Mouse (Mus musculus) spleen, embryonic (tissue): ENCODE data around the gene Mst1.

Experiments
- CTCF ChIA-PET: fragments of 350-600 bp; sonication (Branson Sonifier 250); formaldehyde crosslinking; loops from one replicate; lab custom pipeline; 2022; lab: Charles Lee

Mst1 gene

DNA sequence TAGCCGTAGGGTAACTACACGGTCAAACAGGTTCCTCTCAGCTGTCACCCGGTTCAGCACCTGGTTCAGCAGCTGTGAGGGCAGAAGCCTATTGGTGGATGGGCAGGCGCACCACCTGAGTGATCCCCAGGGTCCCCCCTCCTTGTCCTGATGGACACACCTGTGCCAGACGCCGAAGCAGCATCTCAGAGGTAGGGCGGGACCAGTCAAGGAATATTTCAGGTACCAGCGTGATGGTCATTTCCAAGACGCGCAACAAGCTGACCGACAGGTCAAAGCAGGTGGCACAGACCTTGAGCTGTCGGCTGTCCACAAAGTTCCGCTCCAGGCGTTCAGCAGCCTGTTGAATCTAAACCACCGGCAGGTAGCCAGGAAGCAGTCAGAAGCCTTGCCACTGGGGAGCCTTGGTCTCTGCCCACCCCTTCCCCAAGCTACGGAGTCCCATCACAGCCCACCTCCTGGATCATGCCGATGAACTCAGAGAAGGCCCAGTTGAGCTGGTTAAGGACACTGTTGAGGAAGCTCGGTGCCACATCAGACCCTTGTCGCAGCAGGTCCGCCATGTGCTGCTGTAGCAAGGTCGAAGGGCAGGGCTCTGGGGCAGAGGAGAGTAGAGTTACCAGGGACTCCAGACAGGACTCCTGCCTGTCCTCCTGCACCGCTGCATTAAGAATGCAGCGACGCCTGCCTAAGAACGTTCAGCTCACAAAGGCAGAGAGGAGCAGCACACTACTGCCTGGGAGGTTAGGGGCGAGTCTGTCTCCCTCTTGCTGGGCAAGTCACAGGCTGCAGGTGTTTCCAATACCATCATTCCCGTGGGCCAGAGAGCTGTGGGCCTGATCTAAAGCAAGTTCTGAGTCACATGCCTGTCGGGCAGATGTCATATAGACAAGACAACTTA, 23.6 kb upstream of the Mst1 start:
- CTCF ChIA-PET: interaction anchor here (0.6 to 0.7 kb wide), 2 partner anchors 206 to 319 kb away, joined by 5 read pairs; no protein-coding TSS in a partner anchor

DNA sequence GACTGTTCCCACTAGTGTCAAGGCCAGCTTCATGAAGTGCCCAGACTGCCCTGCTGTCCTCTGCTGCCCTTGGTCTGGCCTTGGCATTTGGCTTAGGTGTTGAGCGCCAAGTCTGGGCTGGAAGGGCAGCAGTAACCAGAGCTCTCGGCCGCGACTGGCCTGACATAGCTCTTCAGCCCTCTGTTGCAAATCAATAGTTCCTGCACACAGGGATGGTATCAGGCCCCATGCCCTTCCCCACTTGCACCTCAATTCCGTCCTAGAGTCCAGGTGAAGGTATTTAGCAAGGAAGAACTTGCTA, 23.0 kb upstream of the Mst1 start:
- CTCF ChIA-PET: interaction anchor here (0.7 kb wide), 1 partner anchor 207 kb away, joined by 5 read pairs; no protein-coding TSS in a partner anchor

DNA sequence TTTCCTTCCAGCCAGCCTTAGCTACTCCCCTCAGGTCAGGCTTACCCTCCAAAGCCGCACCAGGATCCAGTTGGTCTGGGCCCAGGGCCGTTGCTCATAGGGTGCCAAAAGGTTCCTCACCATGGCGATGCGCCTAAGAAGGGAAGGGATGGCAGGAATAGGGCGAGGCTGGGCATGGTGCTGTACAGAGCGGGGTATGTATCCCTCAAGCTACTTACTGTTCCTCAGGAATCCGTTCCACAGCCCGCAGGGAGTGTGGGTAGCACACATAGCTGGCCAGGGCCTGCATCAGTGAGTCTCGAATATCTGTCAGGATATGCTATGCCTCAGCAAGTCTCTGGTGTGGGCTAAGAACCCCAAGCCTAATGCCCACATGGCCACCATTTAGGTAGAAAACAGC, 21.9 kb upstream of the Mst1 start:
- CTCF ChIA-PET: no interaction called here

DNA sequence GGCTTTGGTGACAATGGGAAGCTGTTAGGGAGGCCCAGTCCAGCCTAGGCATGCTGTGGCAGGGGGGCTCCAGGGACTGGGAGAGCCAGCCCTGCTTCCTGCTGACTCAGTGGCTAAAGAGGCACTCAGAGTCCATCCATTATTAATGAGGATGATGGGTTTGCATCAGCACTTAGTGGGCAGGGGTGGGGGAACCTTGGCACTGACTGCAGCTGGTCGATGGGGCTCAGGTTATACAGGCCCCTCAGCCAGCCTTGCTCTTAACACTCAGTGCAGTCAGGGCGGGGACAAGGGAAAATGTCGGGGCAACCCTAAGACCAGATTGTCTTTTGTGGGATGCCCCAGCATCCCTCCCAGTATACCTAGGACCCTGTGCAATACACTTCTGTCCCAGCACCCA, 18.1 kb upstream of the Mst1 start:
- CTCF ChIA-PET: interaction anchor here (0.6 kb wide), 1 partner anchor 999 kb away, joined by 5 read pairs; no protein-coding TSS in a partner anchor

DNA sequence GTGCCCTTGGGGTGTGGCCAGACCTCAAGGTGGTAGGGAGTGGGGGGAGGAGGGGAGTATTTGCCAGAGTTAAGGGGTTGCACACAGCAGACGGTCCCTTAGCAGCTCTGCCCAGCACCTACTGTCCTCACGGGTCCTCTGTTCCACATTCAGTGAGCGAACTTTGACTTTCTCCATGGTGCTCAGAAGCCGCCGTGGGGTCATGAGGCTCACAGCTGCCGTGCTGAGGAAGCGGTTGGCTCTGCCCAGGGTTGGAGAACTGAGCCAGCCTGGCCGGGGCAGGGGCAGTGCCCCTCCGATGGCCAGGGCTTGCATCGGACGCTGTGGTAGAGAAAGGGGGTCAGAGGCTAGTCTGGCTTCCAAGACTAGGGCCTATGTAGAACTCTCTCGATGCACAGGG, 16.9 kb upstream of the Mst1 start:
- CTCF ChIA-PET: no interaction called here

DNA sequence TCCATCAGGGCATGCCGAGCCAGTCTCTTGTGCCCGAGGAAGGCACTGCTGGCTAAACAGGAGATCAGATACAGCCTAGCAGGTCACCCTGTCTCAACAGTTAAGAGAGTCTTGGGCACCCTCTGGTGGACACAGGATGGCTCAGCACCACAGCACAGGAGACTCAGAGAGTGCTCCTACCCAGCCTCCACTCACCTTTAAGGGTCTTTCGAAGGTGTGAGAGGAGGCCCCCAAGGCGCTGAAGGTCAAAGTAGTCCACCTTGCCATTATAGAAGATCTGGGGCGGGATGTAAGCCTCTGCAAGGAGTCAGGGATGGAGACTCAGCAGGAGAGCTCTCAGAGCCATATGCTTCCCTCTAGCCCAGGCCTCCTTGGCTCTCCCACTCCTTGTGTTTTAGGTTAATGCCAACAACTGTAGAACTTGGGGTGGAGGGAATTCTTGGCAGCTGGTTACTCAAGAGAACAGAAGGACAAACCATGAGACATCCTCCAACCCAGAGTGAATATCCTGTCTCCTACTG, 14.7 kb upstream of the Mst1 start:
- CTCF ChIA-PET: interaction anchor here (0.9 kb wide), 1 partner anchor 95 kb away, joined by 3 read pairs; no protein-coding TSS in a partner anchor

DNA sequence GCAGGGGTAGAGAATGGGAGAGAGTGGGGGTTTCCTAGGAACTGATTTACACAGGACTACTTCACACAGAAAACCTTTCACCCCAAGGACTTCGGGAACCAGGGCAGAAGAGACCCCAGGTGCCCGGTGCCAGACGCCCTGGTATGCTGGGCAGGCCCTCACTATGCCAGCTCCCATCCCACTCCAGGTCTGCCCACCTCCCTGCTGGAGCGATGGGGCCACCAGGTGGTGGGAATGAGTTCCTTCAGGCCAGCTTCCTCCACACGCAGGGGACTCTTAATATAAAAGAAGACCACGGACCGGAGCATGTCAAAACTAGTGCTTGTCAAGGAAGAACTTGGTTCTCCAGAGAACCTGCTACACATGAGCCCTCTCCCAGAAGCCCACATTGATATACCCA, 13.0 kb upstream of the Mst1 start:
- CTCF ChIA-PET: interaction anchor here (0.7 kb wide), 1 partner anchor 143 kb away, joined by 3 read pairs; no protein-coding TSS in a partner anchor

DNA sequence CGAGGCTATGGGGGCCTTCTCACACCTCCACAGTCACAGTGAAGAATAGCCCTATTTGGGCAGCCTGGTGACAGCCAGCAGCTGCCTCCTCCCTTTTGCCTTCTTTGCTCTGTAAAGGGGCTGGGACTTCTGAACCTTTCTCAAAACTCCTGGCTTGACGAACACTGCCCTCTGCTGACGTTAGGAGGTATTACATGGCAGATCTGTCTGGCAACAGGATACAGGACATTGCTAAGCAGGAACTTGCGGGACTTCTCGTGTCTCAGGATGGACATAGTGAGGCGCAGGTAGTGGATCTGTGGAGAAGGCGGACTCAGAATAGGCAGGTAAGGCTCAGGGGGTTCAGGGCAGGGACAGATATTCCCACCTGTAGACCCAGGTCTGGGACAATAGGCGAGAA, 12.3 kb upstream of the Mst1 start:
- CTCF ChIA-PET: no interaction called here

DNA sequence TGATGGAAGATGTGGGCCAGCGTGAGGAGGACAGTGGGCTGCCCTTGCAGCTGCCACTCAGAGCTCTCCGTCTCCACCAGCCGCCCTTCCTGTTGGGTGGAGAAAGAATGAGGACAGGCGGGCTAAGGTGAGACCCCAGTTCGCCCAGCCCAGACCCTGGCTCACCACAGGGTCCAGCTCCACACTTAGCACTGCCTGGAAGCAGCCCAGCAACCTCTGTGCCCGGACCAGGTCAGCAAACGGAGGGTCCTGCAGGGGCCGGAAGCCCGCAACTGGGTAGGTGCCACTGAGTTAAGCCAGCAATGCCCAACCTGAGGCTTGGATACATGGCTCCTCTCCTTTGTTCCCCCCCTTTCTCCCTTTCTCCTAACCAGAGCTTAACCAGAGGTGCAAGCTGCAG, 11.2 kb upstream of the Mst1 start:
- CTCF ChIA-PET: no interaction called here

DNA sequence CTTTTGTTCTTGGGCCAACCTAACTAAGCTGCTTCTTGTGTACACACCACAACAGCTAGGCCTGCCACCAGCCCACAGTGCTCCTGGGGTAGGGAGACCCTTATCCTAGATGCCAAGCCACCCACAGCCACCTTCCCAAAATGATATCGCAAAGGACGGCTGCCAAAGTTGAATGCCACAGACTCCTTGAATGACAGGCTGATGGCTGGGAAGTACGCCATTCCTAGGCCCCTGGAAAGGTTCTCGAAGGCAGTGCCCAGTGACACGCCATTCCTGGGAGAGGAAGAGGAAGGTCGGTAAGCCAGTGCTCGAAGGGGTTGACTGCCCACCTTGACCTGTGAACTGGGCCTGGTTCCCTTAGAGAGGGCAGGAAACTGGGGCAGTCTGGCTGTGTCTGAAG, 10.7 kb upstream of the Mst1 start:
- CTCF ChIA-PET: interaction anchor here (0.6 kb wide), 1 partner anchor 883 kb away, joined by 3 read pairs; no protein-coding TSS in a partner anchor

DNA sequence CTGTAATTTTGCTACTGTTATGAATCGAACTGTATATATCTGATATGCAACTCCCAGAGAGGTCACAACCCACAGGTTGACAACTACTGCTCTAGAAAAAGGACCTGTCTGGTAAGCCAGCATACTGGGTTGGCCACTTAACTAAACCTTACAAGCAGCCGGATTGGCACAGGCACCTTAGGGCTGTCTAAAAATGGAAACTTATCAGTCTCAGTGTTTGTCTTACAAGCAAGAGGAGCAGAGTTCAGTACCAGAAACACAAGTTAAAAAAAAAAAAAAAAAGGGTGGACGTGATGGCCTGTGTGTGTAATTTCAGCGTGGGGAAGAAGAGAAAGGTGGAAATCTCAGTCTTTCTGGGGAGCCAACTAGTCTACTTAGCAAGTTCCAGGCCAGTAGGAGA, 8.4 kb upstream of the Mst1 start:
- CTCF ChIA-PET: no interaction called here

DNA sequence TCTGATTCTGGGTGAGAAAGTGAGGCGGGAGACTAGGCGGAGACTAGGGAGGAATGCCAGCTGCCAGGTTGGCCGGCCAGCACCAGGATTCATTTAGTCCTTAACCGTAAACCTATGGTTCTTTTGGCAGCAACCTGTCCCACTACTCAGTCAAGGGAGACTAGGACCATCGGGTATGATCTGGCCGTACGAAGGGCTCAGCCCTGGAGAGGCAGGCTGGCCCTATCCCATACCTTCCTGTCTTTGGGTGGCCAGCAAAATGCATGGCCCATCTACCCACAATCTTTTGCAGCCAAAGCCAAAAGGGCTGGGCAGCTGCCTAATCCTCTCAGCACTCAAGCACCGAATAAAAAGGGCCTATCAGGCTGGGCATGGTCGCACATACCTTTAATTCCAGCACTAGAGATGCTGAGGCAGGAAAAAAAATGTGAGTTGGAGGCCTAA, 7.7 kb upstream of the Mst1 start:
- CTCF ChIA-PET: no interaction called here

DNA sequence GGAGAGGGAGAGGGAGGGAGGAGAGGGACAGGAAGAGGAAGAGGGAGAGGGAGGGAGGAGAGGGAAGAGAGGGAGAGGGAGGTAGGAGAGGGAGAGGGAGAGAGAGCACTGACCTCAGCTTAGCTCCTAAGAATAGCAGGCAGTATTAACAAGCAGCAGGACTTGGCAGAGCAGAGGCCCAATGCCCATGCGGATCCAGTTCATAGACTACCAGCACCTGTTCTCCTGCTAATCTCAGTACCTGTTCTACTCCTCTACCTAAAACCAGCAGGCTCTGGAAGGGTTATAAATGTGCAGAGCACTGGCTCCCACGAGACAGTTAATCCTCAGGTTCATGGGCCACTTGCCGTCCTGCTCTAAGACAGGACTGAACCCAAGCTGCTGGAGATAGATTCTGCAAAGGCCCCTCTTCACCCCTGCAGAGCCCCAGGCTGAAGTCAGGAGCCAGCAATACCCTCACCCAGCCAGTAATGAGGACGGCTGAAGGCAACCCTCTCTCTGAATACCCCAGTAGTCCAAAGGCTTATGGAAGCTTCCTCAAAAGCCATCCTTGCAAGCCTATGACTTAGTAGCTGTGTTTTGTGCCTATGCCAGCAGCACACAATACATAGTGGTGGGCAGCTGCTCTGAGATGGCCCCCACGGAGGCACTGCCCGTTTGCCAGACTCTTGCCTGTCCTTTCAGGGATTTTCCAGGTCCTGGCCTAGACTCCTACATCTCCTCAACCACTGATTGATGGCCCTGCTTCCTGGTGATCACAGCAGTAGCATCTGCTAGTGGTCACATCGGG, 6.9 kb upstream of the Mst1 start:
- CTCF ChIA-PET: no interaction called here

DNA sequence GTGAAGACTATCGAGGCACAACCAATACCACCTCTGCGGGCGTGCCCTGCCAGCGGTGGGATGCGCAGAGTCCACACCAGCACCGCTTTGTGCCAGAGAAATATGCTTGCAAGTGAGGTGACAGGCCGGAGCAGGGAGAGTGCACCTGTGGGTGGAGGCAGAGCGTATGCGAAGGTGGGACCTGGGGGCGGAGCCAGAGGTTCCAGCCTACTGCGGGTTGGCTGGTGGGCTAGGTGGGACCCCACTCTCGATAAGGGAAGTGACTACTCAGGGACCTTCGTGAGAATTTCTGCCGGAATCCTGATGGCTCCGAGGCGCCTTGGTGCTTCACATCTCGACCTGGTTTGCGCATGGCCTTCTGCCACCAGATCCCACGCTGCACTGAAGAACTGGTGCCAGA, 2.3 kb downstream of the Mst1 start:
- CTCF ChIA-PET: no interaction called here

DNA sequence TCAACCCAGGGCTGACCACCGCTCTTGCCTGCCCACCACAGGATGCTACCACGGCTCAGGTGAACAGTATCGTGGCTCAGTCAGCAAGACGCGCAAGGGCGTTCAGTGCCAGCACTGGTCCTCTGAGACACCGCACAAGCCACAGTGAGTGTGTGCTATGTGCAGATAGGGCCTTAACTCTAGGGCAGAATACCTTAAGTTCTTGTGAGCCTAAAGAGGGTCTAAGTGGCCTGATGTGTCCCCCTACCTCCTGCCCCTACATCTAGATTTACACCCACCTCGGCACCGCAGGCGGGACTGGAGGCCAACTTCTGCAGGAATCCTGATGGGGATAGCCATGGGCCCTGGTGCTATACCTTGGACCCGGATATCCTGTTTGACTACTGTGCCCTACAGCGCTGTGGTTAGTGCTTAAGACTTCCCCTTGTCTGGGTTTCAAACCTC, 2.8 kb downstream of the Mst1 start, which contains the start of gene Rnf123:
Gene Rnf123, minus strand, starts transcription at position 359 of the 444 bp plus-strand sequence.
- CTCF ChIA-PET: no interaction called here

DNA sequence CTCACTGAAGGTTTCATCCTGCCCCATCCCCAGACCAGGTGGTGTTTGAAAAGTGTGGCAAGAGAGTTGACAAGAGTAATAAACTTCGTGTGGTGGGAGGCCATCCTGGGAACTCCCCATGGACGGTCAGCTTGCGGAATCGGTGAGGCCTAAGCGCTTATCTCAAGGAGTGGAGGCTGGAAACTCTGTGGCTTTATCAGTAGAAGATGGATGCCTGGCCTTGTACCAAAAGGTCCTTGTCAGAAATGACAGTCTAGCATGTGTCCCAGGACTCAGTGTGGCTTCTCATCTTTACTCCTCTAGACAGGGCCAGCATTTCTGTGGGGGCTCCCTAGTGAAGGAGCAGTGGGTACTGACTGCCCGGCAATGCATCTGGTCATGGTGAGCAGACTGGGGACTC, 3.3 kb downstream of the Mst1 start:
- CTCF ChIA-PET: no interaction called here

DNA sequence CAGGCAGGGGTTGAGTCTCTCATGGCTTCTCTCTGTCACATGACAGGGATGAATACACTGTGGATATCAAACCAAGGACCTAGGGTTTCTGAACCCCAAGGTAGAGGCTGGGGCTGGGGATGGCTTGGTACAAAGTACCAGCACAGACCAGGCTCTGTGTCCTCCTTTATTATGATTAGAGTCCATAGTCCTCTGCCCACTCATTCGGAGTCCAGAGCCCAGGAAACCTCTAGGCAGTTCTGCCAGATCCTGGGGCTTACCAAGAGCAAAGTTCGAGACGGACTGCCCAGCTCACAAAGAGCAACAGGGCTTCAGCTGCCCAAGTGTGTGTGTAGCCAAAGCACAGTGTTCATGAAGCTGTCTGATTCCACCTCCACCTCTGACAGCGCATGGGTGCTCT, 5.0 kb downstream of the Mst1 start:
- CTCF ChIA-PET: no interaction called here

DNA sequence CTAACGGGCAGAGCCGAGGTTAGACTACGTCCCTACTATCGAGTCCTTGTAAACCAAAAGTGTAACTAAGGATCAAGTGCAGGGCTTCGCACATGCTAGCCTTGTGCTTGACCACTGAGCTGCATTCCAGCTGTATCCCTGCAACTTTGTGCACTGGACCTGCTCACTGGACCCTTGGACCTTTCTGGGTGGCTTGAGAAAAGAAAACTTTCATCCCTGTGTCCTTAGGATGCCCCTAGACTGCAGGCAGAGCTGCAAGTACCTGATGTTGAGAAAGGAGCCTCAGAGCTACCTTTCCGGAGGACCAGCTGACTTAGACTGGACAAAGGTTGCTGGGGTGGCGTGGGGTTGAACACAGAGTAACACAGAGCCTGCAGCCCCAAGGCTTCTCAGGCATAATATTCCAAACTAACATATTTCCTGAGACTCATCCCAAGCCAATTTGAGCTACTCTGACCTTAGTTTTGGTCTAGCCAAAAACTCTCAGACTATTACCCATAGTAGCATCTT, 10.4 kb downstream of the Mst1 start:
- CTCF ChIA-PET: no interaction called here

DNA sequence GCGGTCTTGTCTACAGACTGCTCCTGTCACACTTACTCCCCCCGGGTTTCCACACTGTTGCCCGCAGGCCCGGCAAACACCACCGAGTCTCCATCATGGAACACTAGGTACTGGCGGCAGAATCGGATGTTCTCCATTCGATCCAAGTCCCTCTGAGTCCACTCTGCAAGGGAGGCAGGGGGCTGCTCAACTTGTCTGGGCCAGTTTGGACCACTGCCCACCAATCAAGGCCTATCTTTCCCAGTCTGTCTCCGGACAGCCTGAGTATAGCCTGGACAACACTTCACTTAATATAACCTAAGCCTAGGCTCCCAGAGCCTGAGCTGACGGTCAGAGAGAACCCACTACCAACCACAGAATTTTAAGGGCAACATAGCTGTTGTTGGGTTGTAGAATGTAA, 13.3 kb downstream of the Mst1 start:
- CTCF ChIA-PET: no interaction called here

DNA sequence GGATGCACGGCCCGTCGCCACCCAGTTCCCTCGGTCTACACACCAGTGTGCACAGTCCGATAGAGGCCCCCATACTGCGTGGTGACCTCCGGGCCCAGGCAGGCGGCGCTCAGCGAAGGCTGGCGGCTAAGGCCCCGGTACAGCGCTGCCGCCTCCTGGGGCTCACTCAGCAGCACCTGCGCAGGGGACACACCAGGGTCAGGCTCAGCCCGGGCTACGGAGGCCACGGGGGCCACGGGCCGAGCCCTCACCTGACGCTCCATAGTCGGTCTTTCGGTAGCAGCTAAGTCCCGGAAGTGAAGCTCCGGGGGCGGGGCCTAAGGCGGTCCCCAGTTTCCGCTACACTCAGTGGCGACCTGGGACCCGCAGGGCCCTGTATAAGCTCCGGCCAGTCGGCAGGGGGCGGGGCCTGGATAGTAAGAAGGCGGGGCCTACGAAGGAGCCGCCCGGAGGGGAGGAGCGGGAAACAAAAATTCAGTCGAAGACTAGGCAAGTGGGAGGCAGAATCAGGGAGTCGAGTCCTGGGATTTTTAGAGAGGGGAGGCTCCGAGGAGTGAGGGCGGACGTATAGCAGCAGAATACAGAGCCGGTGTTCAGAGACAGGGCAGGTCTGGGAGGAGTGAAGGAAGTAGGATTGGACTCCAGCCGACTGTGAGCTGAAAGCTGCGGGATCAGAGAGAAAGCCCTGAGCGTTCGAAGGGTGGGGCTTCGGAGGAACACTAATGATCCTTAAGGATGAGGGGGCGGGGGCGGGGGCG, 14.1 kb downstream of the Mst1 start, which contains the start of gene Apeh:
Gene Apeh, minus strand, starts transcription at position 423 of the 758 bp plus-strand sequence.
- CTCF ChIA-PET: no interaction called here

DNA sequence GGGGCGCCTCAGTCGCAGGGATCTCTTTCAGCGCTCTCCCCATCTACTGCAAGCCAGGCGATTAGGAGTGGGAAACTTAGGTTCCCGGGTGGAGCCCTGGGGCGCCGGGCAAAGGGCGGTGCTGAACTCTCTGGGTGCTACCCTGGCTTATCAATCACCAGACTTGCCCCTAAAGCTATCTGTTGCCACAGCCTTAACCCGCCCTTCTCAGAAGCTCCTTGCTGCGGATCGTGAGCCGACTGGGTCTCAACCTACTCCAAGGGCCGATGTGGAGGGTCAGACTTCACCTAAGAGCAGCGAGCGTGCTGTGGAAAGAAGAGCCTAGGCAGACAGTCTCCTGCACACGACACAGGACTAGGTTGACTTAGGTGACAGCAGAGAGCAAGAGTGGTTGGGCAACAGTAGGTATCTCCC, 14.8 kb downstream of the Mst1 start:
- CTCF ChIA-PET: interaction anchor here (0.6 to 0.9 kb wide), 2 partner anchors 219 to 232 kb away, joined by 3 to 8 read pairs; no protein-coding TSS in a partner anchor
